Mouse (Mus musculus): ENCODE results near the gene Abtb2.
A peak's percentile ranks its signal among the peaks of the same experiment; 100 is the strongest.

Abtb2 gene

DNA sequence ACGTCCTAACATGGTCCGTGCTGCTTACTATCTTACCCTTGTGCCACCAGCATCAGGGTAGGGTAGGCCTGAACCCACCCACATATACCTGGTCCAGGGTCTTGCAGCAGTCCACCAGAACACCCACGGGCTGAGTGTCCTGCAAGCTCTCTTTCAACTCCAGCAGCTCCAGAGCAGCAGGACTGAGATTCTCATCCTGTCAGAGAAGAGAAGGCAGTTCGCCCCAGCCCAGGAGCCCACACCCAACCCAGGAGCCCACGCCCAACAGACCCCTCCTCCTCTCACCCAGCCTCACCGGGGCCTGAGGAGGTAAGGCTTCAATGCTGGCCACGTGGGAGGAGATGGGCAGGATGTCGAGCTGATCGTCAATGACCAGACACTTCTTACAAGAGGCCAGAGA is 181.8 kb downstream of the Abtb2 start:
- no peak for DNase-seq

DNA sequence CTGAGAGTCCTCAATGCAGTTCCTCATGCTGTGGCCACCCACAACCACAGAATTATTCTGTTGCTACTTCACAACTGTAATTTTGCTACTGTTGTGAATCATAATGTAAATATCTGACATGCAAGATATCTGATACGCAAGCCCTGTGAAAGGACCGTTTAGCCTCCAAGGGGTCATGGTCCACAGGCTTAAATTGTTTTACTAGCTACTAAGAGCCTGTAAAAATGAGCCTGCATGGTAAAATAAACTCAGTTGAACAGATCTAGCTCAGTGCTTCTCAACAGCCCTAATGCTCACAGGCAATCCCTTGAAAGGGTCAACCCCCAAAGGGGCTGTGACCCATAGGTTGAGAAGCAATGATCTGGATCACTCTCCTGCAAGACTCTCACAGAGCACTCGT is 183.0 kb downstream of the Abtb2 start:
- DNase-seq, result no peak

DNA sequence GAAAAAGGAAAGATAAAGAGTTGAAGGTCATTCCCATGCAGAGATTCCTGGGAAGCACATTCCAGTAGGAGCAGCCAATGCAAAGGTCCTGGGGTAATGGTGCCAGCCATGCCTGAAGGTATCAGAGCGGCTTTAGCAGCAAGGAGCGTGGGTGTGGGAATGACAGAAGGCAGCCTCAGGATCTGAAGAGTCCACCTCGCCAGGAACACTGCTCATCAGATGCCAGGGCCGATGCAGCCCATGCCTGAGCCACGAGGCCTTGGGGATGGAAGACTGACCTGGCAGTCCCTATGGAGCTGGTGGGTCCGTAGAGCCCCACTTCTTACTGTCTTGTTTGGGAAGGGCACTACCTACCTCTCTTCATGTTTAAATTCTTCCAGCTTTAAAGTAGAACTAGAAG is 185.7 kb downstream of the Abtb2 start:
- no peak for DNase-seq

DNA sequence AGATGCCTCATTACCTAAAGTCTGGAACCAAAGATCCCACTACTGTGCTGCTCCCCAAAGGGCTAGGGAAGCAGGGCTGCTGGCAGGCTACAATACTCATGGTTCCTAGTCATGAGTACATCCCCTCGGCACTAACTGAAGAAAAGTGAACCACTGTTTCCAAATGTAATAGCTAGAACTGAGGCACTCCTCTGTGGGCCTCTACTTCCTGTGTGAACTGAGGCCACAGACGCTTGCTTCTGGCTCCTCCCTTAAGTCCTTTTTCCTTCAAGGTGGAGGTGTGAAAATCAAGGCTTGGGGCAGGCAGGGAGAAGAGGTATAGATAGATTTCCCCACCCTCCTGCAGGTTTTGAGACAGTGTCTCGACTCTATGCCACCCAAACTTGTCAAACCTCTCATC is 188.5 kb downstream of the Abtb2 start:
- no peak for DNase-seq

DNA sequence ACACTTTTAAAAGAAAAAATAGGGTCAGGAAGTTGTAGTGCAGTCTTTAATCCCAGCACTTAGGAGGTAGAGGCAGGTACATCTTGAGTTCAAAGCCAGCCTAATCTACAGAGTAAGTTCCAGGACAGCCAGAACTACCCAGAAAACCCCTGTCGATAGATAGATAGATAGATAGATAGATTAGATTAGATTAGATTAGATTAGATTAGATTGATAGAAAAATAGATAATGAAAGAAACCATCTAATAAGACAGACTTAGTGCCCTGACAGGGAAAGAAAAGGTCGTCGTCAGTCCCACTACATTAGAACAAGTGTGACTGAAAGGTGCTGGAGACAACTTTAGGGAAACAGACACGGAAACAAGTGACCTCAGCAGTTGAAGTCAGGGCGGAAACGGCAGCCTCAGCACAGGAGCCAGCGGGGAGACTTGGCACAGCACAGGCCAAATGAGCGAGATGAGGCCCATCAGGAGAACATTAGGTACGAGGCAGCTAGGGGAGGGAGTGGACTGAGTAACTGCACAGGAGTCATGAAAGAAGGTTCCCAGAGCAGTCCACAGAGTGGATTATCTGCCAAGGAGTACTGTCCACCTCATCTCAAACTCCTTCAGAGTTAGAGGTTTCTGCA is 189.5 kb downstream of the Abtb2 start:
- DNase-seq, result no peak

DNA sequence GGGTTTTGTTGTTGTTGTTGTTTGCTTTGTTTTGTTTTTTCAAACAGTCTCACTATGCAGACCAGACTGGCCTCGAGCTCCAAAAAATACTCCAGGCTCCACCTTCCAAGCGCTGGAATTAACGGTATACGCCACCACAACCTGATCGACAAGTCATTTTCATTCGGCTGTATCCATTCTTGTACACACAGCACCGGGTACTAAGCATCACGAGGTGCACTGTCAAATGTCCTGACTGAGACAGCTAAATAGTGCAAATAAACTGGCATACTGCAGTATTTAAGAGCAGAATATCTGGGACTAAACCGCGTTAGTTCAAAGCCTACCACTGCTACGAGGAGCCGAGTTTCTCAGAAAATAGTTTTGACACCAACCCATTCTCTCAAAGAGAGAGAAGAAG is 194.3 kb downstream of the Abtb2 start:
- DNase-seq, result no peak

DNA sequence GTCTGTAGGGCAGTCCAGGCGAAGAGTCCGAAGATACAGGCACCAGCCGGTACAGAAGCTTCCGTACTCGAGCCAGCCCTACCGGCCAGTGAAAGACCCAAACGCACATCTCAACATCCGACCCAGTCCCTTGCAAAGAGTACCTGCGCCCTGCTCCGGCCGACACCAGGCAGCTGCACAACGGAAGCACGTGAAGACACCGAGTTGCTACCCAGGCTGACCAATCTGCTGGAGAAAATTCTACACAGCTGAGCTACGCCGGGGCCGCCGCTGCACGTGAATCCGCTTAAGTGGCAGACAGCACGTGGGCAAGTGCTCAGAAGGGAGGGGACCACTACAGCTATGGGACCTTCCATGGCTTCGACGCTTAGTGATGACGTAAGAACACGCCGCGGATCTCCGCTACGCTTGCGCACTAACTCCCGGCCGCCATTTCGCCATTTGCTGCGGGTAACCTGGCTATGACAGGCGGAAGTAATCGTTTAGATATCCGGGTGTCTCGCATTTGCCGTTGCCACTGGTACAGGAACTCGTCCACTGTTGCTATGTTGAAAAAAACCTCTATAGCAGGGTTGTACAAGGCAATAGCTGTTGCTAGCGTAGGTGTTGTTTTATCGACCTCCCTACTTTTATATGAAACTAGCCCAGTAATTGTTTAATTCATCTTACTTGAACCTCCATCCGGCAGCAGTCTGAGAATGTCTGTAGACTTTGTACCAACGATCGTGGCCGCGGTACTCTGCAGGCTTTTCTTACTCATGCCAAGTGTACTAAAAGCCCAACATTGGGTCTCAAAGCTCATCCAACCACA is 195.0 kb downstream of the Abtb2 start, which contains the start of gene Nat10:
TSS of gene Nat10 (minus strand) at position 365 of the 811 bp plus-strand sequence.
- peak; percentile 98 for DNase-seq

DNA sequence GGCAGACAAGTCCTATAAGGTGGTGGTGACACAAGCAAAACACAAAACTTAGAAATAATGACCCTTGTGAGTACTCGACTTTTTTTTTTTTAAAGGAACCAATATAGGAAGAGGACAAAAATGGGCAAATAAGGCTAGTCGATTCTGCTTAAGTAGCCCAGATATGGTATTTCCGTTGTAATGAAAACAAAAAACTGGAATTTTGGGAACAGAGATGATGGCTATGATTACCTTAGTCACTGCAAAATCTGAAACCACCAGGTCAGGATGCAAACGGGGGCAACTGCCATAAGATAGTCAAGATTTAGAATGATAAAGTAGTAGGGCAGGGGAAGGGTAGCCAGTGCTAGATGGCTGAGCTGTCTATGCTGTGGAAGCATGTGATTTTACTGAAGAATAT is 195.9 kb downstream of the Abtb2 start:
- no peak for DNase-seq

DNA sequence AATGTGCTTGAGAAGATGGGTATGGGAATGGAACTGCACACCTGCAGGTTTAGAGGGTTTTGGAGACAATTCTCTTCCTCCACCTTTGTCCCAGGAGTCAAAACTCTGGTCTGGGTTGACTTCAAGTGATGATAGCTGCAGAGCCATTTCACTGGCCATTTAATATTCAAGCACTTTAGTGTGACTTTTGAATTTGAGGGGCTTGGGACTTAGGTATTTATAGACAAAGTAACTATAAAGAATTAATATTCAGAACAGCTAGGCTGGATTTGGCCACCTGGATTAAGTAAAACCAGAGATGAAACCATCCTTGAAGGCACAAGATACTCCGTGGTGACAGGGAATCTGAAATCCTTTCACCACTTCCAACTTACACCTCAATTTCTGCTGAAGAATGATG is 196.4 kb downstream of the Abtb2 start:
- no peak for DNase-seq
